Mouse (Mus musculus) cerebellum, adult 9-11 months (tissue): ENCODE measurements at regions not wholly inside any gene's neighbourhood (a gene's known extent, or its start where the extent isn't known, plus 50 kb on each side); places are given as distances from the start of the nearest gene placed in this dataset.
"Not testable (repeated sequence)": the region's sequence is repeated elsewhere in the genome, so short reads cannot be mapped to it uniquely, and the experiment has no call there.

Experiments used
- DNase-seq: peaks from one replicate; pipeline ENCODE4 v3.0.0; 2022

- DNase-seq = no peak
Measured at GRCm38 (mm10) chr4:55206226-55206625, 143.6 kb upstream of the Rad23b start.

GRCm38 (mm10) chr4:55207749-55208385, 142.0 kb upstream of the Rad23b start:
- DNase-seq = no peak

GRCm38 (mm10) chr4:55208386-55209345, 141.2 kb upstream of the Rad23b start:
- DNase-seq = no peak

GRCm38 (mm10) chr4:55215425-55216174, 134.2 kb upstream of the Rad23b start:
- no peak for DNase-seq

GRCm38 (mm10) chr4:55216175-55216545, 133.7 kb upstream of the Rad23b start:
- DNase-seq = no peak

- no peak for DNase-seq
Measured at GRCm38 (mm10) chr4:55225766-55226165, 124.1 kb upstream of the Rad23b start.

- DNase-seq = no peak
Measured at GRCm38 (mm10) chr4:55227394-55227793, 122.4 kb upstream of the Rad23b start.

GRCm38 (mm10) chr4:55231522-55231921, 118.3 kb upstream of the Rad23b start:
- DNase-seq = no peak

- no peak for DNase-seq
Measured at GRCm38 (mm10) chr4:55237856-55238255, 112.0 kb upstream of the Rad23b start.

- DNase-seq = peak; percentile 52
Measured at GRCm38 (mm10) chr4:55240450-55240849, 109.4 kb upstream of the Rad23b start.

- DNase-seq = no peak
Measured at GRCm38 (mm10) chr4:55242331-55242730, 107.5 kb upstream of the Rad23b start.

- no peak for DNase-seq
Measured at GRCm38 (mm10) chr4:55243091-55244058, 106.5 kb upstream of the Rad23b start.

GRCm38 (mm10) chr4:55245789-55246188, 104.1 kb upstream of the Rad23b start:
- no peak for DNase-seq

GRCm38 (mm10) chr4:55250334-55250733, 99.5 kb upstream of the Rad23b start:
- no peak for DNase-seq

GRCm38 (mm10) chr4:55251546-55251945, 98.3 kb upstream of the Rad23b start:
- no peak for DNase-seq

GRCm38 (mm10) chr4:55253769-55254168, 96.1 kb upstream of the Rad23b start:
- DNase-seq = no peak

- no peak for DNase-seq
Measured at GRCm38 (mm10) chr4:55271965-55272630, 77.7 kb upstream of the Rad23b start.

GRCm38 (mm10) chr4:55276300-55276952, 73.4 kb upstream of the Rad23b start:
- no peak for DNase-seq

- not testable (repeated sequence) for DNase-seq
Measured at GRCm38 (mm10) chr4:55279351-55279750, 70.5 kb upstream of the Rad23b start.

GRCm38 (mm10) chr4:55280706-55281105, 69.1 kb upstream of the Rad23b start:
- no peak for DNase-seq

- no peak for DNase-seq
Measured at GRCm38 (mm10) chr4:55281486-55282096, 68.3 kb upstream of the Rad23b start.
